Mouse (Mus musculus): ENCODE measurements around the gene Sltm.
"Not testable (repeated sequence)": the region's sequence is repeated elsewhere in the genome, so short reads cannot be mapped to it uniquely, and the experiment has no call there.

Sltm gene

DNA sequence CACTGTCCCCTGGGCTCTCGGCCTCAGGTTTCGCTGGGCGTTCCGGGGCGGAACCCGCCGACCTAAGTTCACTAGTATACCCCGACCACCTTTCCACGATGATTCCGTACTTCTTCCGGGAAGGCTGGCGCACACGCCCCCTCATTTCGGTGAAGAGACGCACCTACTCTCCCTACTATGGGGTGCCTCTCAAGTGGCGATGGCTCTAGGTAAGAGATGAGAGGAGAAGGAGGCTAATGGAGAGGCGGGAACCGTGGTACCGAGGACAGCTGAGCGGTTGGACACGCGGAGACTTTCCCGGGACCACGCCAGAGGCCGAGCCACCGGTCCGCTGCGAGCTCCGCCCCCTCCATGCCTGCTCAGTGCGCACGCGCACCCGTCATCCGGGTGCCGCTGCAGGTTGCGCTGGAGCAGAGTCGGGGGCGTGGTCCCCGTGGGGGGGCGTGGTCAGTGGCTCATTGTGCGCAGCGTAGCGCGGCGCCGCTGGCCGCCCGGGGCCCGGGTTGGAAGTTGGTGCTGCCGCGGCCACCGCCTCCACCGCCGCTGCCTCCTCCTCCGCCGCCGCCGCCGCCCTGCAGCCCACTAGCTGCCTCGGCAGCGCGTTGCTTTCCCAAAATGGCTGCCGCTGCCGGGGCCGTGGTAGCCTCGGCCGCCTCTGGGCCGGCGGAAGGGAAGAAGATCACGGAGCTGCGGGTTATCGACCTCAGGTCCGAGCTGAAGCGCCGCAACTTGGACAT, at the start of gene Sltm:
TSS of gene Sltm (plus strand) at position 450 of the 737 bp plus-strand sequence.
- peak; percentile 100 for DNase-seq

DNA sequence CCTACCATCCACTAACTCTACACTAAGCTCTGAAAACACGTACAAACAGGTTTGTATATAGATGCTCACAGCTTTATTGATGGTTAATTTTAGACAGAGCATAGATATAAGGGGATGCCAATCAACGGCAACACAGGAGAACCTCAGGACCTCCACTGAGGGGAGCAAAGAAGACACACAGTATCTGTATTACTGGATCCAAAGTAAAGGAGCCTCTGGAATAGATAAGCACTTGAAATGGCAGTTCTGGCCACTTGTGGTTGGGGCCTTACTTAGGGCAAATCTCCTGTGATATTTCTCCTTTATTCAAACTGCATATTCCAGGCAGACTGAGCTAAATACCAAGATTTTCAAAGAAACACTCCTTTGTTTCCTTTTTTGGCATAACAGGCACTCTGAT, 49.5 kb upstream of the Sltm start:
- no peak for DNase-seq

DNA sequence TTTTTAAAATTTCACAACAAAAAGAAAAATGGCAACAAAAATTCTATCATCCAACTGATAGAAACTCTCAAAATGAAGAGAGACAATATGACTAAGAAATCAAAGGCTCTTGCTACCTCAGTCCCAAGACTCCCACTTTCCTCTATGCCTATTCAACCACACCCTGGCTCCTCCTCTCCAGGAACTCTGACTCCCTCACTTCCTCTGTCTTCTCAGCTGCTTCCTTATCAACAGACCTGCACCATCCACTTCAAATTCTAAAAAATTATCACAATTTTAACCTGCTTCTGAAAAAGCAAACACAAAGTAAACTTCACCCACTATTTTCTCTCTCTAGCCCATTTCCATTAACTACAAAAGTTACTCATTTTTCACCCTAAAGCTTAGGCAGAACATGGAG, 45.6 kb upstream of the Sltm start:
- DNase-seq: no peak

DNA sequence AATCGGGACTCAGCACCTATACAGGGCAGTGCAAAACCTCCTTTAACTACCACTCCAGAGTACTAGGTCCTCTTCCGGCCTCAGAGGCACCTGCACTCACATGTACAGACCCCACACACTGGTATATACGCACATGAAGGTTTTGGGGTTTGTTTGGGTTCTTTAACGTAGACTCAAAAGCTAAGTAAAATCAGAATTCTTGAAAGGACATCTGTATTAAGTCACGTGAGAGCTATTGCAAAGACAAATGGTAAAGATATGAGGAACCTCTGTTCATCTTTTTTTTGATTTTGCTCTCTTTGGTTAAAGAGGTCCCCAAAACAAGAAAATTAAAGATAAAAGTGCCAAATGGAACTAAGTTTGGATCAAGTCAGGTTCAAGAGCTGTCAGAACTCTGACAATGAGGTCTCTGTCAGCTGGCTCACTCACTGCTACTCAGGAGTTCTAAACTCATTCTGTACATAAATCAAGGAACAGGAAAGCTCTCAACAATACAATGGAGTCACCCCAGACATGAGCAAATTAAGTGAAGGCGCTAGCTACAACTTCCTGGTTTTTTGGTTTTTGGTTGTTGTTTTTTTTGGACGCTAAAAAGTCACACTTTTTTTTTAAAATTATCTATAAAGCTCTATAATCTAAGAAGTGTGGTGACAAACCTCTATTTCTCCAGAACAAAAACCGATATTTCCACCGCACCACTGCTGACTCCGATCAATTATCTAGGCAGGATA, 40.1 kb upstream of the Sltm start:
- DNase-seq: no peak

DNA sequence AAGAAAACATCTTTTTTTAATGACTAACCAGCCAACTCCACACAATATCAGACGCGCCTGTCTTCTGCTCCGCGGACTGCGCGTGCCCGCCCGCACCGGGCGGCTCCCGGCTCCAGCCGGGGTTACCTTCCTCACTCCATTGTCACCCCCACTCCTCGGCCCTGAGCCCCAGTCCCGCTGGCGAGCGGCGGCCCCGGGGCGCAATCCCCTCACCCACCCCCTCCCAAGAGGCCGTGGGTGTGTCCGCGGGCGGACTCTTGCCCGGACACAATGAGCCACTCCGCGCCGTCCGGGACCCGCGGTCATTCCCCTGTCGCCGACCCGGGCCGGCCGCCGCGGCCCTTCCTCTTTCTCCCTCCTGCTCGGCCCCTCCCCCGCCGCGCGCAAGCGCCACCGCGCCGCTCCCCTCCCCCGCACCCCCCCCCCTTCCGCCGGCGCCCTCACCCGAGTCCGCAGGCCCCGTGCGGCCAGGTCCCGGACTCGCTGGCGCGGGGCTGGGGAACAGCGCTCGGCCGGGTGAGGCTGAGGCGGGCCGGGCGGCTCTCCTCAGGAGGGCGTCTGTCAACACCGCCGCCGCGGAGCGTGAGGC, 39.4 kb upstream of the Sltm start:
- peak; percentile 52 for DNase-seq

DNA sequence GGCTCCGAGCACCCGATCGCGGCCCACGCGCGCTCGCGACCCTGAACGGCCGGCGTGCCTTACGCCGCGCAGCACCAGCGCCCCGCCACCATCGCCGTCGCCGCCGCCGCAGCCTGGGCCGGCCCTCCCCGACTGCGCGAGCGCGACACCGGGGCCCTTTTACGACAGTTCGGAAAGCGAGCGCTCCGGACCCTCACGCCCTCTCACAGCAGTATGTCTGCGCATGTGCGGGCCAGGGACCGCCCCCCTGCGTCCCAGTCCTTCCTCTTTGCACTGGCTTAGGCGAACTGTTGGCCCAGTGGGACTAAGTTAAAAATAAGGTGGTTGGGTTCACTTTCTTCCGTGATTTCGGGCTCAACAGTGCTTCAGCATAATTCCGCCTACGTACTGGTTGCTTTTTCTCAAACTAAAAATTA, 38.9 kb upstream of the Sltm start, which contains the start of gene Rnf111:
TSS of gene Rnf111 (minus strand) at position 100 of the 416 bp plus-strand sequence.
- DNase-seq: peak; percentile 97

DNA sequence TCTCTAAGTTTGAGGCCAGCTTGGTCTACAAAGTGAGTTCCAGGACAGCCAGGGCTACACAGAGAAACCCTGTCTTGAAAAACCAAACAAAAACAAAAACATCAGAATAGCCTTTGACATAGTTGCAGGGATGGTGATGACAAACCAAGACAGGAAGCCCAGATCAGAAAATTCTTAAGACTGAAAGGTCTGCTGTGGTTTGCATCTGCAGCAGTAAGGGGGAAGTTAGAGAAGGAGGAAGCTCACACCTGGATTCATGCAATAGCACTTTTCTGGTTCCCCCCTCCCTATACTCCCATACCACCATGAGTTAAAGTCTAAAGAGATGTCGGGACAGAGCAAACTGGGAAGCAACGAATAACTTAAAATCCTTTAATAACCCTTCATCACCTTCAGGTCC, 36.4 kb upstream of the Sltm start:
- DNase-seq: no peak

DNA sequence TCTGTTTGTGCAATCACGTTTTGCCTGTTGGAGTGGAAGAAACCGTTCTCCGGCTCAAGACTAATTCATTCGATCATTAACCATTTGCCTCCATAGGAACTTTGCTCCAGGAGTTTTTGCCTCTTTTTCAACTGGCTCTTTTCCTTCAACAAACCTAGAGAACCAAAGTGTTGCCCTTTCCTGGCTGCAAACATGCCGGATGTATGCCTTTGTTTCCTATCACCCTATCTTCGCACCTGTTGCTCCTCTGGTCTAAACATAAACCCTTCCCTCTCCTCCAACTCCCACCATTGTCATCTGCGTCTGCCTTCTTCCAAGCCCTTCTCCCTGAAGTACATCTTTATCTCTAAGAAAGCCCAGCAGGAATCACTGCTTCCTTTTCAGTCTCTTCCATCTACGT, 35.8 kb upstream of the Sltm start:
- DNase-seq: no peak

DNA sequence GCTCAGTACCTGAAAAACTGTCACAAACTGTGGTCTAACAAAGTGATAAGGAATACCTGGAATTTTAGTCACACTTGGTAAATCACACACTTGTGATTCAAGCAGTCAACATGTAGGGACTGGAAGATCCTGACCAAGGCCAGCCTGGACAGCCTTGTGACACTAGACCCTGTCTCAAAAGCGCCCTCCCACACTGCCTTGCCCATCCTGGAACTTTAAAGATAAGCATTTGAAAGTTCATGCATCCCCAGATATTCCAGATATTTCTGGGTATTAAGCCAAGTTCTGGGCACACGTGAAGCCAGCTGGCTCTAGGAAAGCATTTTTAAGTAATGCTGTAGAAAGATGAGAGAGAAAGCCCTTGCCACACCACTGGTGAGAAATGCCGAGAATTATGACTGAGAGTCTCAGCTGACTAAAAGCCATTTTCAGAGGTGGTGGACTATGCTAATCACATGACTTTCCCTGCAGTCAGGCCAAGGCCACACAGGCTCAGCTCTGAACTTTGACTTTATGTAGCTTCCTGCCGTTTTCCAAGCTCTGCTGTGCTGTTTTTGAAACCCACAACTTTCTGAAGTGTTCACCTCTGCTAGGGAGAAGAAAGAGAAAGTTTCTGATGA, 32.5 kb upstream of the Sltm start:
- DNase-seq: no peak

DNA sequence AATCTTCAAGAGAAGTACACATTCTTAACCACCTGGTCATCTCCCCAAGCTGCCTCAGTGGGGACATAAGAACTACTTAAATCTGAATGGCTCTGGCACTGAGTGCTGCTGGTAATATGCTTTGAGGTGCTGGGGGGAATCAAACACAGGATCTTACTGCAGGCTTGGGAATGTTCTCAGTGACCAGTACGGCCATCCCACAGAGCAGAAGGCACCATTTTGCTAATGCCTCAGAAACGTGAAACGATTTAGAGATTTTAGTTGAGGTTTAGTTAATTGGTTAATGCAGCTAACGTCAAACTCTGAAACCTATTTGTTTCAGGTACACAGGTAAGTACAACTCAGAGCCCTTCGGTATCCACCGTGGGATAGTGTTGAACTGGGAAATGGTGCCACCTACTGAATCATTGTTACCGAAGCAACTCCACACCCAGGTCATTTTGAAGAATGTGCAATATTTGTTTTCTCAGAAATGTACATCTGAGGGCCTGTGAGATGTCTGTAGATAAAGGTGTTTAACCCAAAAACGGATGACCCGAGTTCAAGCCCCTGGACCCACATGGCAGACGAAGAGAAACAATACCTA, 31.5 kb upstream of the Sltm start:
- DNase-seq: no peak

DNA sequence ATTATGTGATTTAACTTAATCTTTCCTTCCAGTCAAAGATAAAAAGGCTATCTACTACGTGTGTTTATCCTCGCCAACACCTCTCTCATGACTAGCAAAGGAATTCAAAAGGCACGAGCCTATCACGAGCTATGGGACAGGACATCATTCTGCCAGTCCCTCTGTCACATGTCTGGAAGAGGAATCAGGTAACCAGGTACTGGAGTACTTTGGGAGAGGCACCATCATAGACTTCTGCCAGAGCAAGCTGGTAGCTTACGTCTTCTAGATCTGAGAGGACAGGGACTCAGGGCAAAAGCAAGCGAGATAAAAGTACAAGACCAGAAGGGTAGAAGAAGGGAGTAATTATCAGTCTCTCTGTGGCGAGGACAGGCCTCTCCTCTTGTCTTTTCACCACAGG, 30.9 kb upstream of the Sltm start:
- DNase-seq: no peak

DNA sequence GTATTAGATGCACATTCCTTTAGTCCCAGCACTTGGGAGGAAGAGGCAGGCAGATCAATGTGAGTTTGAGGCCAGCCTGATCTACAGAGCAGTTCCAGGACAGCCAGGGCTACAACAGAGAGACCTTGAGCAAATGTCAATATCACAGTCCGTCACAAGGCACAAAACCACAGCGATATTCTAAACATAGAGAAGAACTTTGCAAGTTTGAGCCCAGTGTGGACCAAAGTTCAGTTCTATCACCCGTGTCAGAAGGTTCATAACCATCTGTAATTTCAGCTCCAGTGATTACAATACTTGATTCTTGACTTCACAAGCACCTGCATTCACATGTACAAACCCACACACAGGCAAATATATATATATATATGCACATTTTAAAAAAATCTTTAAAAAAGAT, 21.9 kb upstream of the Sltm start:
- no peak for DNase-seq

DNA sequence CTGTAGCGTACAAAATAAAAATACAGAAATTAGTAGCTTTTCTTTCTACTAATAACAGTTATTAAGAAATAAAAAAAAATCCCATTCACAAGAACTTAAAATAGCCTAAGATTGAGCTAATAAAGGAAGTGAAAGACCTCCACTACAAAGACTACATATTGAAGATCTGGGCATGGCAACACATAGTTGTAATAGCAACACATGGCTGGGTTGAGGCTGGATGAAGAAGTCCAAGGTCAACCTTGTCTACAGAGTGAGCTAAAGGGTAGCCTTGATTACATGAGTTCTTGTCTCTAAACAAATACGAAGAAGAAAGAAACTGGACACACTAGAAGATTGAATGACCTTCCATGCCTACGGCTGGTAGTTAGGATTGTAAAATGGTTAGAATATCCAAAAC, 18.7 kb upstream of the Sltm start:
- DNase-seq: no peak

DNA sequence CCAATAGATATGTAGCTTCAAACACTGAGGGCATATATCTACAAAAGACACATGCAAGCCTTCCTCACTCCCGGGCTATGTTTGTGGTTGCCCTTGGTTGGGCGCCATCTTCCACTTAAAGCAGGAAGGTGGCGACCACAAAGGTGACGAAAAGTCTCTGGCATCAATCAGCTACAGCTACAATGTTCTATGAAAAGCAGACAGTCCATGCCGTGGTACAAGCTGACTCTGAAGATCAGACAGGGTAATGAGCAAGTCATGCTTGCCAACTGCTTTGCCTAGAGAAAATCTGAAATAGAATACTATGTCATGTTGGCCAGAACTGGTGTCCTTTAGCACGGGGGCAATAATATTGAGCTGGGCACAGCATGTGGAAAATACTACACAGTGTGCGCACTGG, 18.2 kb upstream of the Sltm start:
- no peak for DNase-seq

DNA sequence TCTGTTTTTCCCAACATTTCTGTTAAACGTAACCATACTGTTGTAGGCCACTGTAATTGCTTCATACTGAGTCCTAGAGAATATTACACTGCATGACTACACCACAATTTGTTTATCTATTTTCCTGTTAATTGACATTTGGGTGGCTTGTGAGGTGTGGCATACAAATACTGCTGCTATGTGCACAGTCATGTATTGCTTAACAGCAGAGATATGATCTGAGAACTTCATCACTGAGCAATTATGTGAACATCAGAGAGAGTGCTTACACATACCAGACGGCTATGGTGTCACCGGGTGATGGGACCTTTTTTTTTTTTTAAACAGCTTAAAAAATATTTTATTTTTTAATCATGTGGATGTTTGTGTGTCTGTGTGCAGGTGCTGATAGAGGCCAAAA, 9.2 kb upstream of the Sltm start:
- DNase-seq: no peak

DNA sequence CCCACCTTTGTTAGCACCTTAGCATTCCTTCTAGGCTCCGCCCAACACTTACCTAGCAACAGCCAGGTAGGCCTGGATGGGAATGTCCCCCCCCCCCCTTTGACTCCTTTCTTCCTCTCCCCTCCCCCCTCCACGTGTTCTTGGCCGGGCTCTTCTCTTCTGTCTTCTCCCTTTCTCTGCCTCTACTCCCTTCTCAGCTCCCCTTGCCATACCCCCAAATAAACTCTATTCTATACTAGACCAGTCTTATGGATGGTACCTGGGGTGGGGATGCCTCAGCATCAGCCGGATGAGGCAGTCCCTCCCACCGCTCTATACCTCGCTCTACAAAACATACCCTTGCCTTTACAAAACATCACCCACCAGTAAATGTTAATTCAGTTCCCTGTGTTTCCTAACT, 970 bp upstream of the Sltm start:
- DNase-seq: no peak

DNA sequence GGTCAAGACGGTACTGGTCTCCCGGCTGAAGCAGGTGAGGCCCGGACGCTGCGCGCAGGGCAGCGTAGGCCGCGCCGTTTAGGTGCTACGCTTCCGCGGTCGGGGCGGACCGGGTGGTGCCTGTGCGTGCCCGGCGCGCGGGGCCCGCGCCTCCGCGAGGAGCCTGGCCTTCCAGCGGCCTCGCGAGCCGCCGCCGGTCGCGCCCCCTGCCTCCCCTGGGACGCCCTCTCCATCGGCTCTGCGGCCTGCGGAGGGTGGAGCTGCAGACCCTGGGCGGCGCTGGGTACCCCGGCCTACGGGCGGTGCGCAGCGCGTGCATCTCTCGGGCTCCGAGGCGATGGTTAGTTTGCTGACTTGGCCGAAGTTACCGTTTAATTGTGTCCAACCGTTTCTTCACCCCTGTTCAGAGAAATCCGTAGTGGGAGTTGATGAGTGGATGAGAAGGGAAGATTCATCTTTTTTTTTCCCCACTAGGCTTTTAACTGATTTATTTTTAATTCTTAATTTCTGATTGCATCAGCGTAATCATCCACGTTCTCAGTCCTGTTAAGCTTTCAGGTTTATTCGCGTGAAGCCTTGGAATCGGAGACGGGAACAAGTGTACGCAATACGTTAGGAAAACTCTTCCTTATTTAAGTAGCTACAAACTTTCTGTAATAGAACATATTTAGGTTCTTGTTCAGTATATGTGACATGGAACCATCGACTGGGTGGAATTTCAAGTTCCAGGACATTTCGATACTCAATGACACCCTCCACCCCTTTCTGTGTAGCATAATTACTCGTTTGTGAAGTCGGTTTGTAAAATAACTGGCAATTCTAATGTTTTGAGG, 710 bp downstream of the Sltm start:
- no peak for DNase-seq

DNA sequence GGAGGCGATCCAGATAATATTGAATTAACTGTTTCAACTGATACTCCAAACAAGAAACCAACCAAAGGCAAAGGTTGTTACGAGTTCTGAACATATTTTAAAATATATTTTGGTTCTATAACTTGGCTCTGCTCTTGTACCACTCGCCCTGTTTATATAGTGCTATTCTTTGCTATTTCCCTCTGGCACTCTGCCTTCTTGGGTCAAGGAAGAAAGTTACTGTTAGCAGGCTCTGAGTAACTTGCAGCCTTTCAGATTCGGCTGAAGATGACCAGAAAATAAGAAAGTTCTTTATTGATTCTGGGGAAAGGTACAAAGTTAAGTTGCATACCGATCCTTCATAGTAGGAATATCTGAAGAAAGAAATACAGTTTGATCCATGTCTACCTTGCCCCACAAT, 1.4 kb downstream of the Sltm start:
- DNase-seq: no peak

DNA sequence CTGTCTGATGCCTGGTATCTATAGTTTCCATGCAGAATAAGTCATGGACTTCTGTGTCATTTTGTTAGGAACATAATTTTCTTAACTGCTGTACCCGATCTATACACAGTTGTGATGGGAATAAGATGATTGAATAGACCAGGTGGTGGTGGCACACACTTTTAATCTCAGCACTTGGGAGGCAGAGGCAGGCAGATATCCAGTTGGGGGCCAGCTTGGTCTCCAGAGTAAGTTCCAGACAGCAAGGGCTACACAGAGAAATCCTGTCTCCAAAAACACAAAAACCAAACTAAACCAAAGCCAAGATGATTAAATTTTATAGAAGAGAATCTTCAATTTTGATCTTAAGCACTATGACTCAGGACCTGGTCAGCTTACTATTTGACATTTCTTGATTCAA, 2.3 kb downstream of the Sltm start:
- no peak for DNase-seq

DNA sequence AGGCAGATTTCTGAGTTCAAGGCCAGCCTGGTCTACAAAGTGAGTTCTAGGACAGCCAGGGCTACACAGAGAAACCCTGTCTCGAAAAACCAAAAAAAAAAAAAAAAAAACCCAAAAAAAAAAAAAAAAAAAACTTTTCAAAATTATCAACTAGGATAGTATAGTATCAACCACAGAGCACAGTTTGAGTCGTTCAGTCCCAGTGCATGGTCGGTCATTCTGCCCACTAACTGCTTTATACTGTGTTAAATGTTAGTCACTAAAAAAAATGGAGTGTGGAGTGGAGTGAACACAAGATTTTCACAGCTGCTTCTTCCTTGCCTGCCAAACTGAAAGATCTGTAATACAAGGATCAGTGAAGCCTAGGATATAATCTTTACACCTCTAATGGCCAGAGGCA, 4.0 kb downstream of the Sltm start:
- DNase-seq: not testable (repeated sequence)

DNA sequence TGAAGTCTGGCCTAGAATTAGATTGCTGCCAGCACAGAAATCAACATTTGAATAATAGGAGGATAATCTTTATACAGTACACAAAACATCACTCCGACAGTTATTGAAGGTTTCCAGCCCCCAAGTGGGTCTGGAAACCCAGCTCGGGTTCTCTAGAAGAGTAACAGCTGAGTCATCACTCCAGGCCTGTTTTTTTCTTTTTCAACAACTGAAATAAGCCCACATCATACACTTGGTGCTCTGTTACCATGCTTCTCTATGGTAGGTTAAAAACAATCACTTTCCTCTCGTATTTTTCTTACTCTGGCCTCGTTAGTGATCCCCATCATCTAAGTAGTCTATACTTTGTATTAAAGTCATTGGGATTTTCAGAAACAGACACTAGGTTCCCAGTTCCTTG, 5.8 kb downstream of the Sltm start:
- DNase-seq: no peak

DNA sequence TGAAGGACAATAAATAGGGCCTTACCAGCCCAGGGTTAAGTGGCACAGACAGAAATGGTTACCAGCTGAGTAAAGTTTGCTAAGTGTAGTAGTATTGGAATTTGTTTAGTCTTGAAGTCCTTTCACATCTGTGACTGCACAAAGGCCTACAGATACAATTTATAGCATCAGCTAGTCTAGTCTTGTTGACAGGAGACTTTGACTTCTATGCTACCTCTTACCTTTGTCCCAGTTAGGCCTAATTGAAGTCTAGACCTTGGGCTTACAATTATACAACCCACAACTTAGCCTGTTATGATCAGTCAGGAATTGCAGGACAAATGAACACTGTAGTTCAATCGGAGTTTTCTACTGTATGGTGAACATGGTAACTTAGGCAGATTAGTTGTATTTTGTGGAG, 9.0 kb downstream of the Sltm start:
- no peak for DNase-seq

Measured in cerebellum, adult 11 months (tissue).